28 mouse cellular contexts compared by ENCODE assay signal in the genomic region with DNA sequence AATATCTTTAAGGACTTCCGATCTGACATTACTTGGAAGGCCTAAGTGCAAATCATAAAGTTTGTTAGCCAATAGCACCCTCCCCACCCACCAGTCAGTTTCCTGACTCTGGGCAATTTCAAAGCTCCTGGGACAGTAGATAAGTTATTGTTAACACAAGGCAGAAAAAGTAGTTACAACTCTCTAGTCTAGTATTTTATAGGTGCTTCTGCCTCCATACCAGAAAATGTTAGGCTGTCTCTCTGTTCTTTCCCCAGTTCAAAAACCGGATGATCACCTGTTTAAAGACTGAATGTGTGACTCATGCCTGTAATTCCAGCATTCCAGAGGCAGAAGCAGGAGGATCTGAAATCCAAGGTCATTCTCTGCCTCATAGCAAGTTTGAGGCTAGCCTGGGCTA. TPM values are rescaled to one million over a fixed set of nuclear protein-coding genes. Genes with fewer than 3 reads are reported as not detected.
"Had no signal": no experiment of that assay in that cellular context is flagged by ENCODE, and none has a peak within 500 bp of the region (broad histone marks: within the 10 kb centered on the region; RNA-seq: fewer than 3 reads in every experiment).

No protein-coding gene starts in this region.

- ATAC-seq: forebrain, embryonic 13.5 days; forebrain, embryonic 14.5 days; forebrain, embryonic 15.5 days; forebrain, postnatal 0 days had no signal

- H3K9me3 ChIP-seq: embryonic facial prominence, embryonic 10.5 days; embryonic facial prominence, embryonic 12.5 days; embryonic facial prominence, embryonic 13.5 days; embryonic facial prominence, embryonic 15.5 days; forebrain, embryonic 10.5 days; forebrain, embryonic 12.5 days; forebrain, embryonic 13.5 days; forebrain, embryonic 15.5 days had no signal

- H3K27ac ChIP-seq: embryonic facial prominence, embryonic 12.5 days; embryonic facial prominence, embryonic 13.5 days; embryonic facial prominence, embryonic 15.5 days; forebrain, embryonic 12.5 days; forebrain, embryonic 13.5 days; forebrain, embryonic 15.5 days; gastrocnemius, adult 2 months; heart, adult 2 months had no signal

- H3K27me3 ChIP-seq: embryonic facial prominence, embryonic 12.5 days; embryonic facial prominence, embryonic 13.5 days; embryonic facial prominence, embryonic 15.5 days; forebrain, embryonic 12.5 days; forebrain, embryonic 13.5 days; forebrain, embryonic 15.5 days had no signal

- H3K4me2 ChIP-seq: embryonic facial prominence, embryonic 15.5 days; forebrain, embryonic 15.5 days had no signal

- DNase-seq: cerebellum, adult 2 months; cerebellum, adult 8-10 months; cerebellum, adult 9-10 months; cerebellum, adult 9-11 months; cerebellum, postnatal 10 days; cerebellum, postnatal 14 days; cerebellum, postnatal 25 days; cerebellum, postnatal 36 days; embryo, embryonic 11 days; forebrain, postnatal 0 days; gastrocnemius, adult 2 months; gastrocnemius, postnatal 10 days; gastrocnemius, postnatal 14 days; gastrocnemius, postnatal 25 days; gastrocnemius, postnatal 36 days; heart, adult 18-20 months; heart, adult 2 months had no signal

- H3K9ac ChIP-seq: embryonic facial prominence, embryonic 12.5 days; embryonic facial prominence, embryonic 13.5 days; embryonic facial prominence, embryonic 15.5 days; forebrain, embryonic 12.5 days; forebrain, embryonic 15.5 days; forebrain, postnatal 0 days had no signal

- H3K4me3 ChIP-seq: embryonic facial prominence, embryonic 15.5 days; erythroblast, embryonic 14.5 days; forebrain, embryonic 12.5 days; forebrain, embryonic 13.5 days; forebrain, embryonic 15.5 days; gastrocnemius, adult 2 months; heart, adult 2 months had no signal

- H3K36me3 ChIP-seq: embryonic facial prominence, embryonic 10.5 days; embryonic facial prominence, embryonic 12.5 days; embryonic facial prominence, embryonic 13.5 days; embryonic facial prominence, embryonic 15.5 days; forebrain, embryonic 12.5 days; forebrain, embryonic 15.5 days had no signal

RNA-seq across cellular contexts. Expression of gene Msantd3, which starts 1.2 kb away (rescaled TPM):
- polyA plus RNA-seq: erythroblast, embryonic 14.5 days had no signal

RNA-seq across cellular contexts. Expression of gene Tmeff1, which starts 46.4 kb away (rescaled TPM):
- total RNA-seq: common myeloid progenitor, adult 5-6 weeks had no signal
